Mouse (Mus musculus): ENCODE data around the gene Epn3. TPM values are rescaled to one million over a fixed set of nuclear protein-coding genes. Genes with fewer than 3 reads are reported as not detected.

Epn3 gene
- total and polyA plus RNA-seq, 3 experiments, result 0.04 to 0.19 TPM; not detected in 1

- Histone ChIP-seq H3K27me3 (replicated peaks) (peaks cover 12% of the 10 kb centered on the region), H3K4me2 (ENCODE audit: insufficient read depth, low read depth, poor library complexity, severe bottlenecking) (no peak overlapping the region), H3K9ac (ENCODE audit: insufficient read depth, low read depth) (no peak overlapping the region), H3K9me3 (replicated peaks; ENCODE audit: low read length) (no peaks in the 10 kb centered on the region), H3K36me3 (replicated peaks in 1 of 2; ENCODE audit: control insufficient read depth in 1 of 2, insufficient read depth in 1 of 2, low read length in 1 of 2) (no peaks in the 10 kb centered on the region), H3K27ac (ENCODE audit: insufficient read depth, low read depth) (no peak overlapping the region), H3K79me2 (replicated peaks; ENCODE audit: control insufficient read depth, extremely low read depth, insufficient read depth, poor library complexity, severe bottlenecking) (no peaks in the 10 kb centered on the region), H3K4me1 (ENCODE audit: control insufficient read depth in 1 of 2, insufficient read depth in 2 of 2) (peaks cover 4 to 38% of the 10 kb centered on the region in 2 experiments), H3K4me3 (replicated peaks in 1 of 3; ENCODE audit: low read depth in 2 of 3, low read length in 2 of 3, poor library complexity in 1 of 3) (no peak overlapping the region)
- no peak for DNase-seq (ENCODE audit: extremely low read depth)
- in situ Hi-C loops (cut with MboI; ENCODE audit: low pct_ligation_motif_present, low pct_unique_long_range_greater_than_20kb, low sequenced_read_pairs), result no loop called here
- no peak for TF ChIP-seq CTCF (conservative IDR thresholded peaks at IDR 0.05 in 1 of 2, IDR thresholded peaks at IDR 0.05 in 1 of 2; ENCODE audit: low read depth in 2 of 2, low read length in 2 of 2)
- no peak for TF ChIP-seq GABPA (IDR thresholded peaks at IDR 0.05; ENCODE audit: insufficient replicate concordance, low read depth, low read length)
- no peak for TF ChIP-seq ZNF384 (IDR thresholded peaks at IDR 0.05; ENCODE audit: low read depth, low read length)
- TF ChIP-seq EP300 (IDR thresholded peaks at IDR 0.05; ENCODE audit: low read length), result no peak
- TF ChIP-seq PAX5 (IDR thresholded peaks at IDR 0.05; ENCODE audit: low read length), result no peak
- no peak for TF ChIP-seq JUND (conservative IDR thresholded peaks at IDR 0.05; ENCODE audit: low read depth, low read length)
- no peak for TF ChIP-seq ETS1 (conservative IDR thresholded peaks at IDR 0.05; ENCODE audit: low read depth, low read length)
- TF ChIP-seq MYC (IDR thresholded peaks at IDR 0.05; ENCODE audit: low read depth, low read length), result no peak
- TF ChIP-seq ZKSCAN1 (IDR thresholded peaks at IDR 0.05; ENCODE audit: borderline replicate concordance, low read depth, low read length), result no peak
- no peak for TF ChIP-seq MAX (IDR thresholded peaks at IDR 0.05; ENCODE audit: low read length)
- no peak for TF ChIP-seq SMC3 (IDR thresholded peaks at IDR 0.05; ENCODE audit: low read depth, low read length)
- TF ChIP-seq MXI1 (IDR thresholded peaks at IDR 0.05; ENCODE audit: low read depth, low read length), result no peak
- no peak for TF ChIP-seq ZMIZ1 (IDR thresholded peaks at IDR 0.05; ENCODE audit: low read depth, low read length)
- dilution Hi-C loops (cut with MboI; ENCODE audit: extremely low pct_ligation_motif_present, extremely low pct_unique_long_range_greater_than_20kb, low sequenced_read_pairs), result no loop called here
Measured at GRCm38 (mm10) chr11:94466333-94466855, 33.4 kb downstream of the Epn3 start.

- Histone ChIP-seq H3K9ac (ENCODE audit: insufficient read depth, low read depth) (no peak overlapping the region), H3K4me1 (ENCODE audit: control insufficient read depth in 1 of 2, insufficient read depth in 2 of 2) (peaks cover 0 to 20% of the 10 kb centered on the region in 2 experiments; a peak in 2 of 4 replicates), H3K4me2 (ENCODE audit: insufficient read depth, low read depth, poor library complexity, severe bottlenecking) (no peak overlapping the region), H3K27ac (ENCODE audit: insufficient read depth, low read depth) (no peak overlapping the region), H3K9me3 (replicated peaks; ENCODE audit: low read length) (no peaks in the 10 kb centered on the region), H3K36me3 (replicated peaks in 1 of 2; ENCODE audit: control insufficient read depth in 1 of 2, insufficient read depth in 1 of 2, low read length in 1 of 2) (no peaks in the 10 kb centered on the region), H3K27me3 (replicated peaks) (peaks cover 4% of the 10 kb centered on the region), H3K79me2 (replicated peaks; ENCODE audit: control insufficient read depth, extremely low read depth, insufficient read depth, poor library complexity, severe bottlenecking) (no peaks in the 10 kb centered on the region), H3K4me3 (replicated peaks in 1 of 3; ENCODE audit: low read depth in 2 of 3, low read length in 2 of 3, poor library complexity in 1 of 3) (no peak overlapping the region)
- dilution Hi-C loops (cut with MboI; ENCODE audit: extremely low pct_ligation_motif_present, extremely low pct_unique_long_range_greater_than_20kb, low sequenced_read_pairs), result no loop called here
- DNase-seq (ENCODE audit: extremely low read depth), result no peak
- in situ Hi-C loops (cut with MboI; ENCODE audit: low pct_ligation_motif_present, low pct_unique_long_range_greater_than_20kb, low sequenced_read_pairs), result no loop called here
- TF ChIP-seq BHLHE40 (IDR thresholded peaks at IDR 0.05; ENCODE audit: low read depth, low read length), result no peak
- no peak for TF ChIP-seq ZNF384 (IDR thresholded peaks at IDR 0.05; ENCODE audit: low read depth, low read length)
- TF ChIP-seq IRF4 (IDR thresholded peaks at IDR 0.05; ENCODE audit: low read depth, low read length), result no peak
- TF ChIP-seq ZC3H11A (IDR thresholded peaks at IDR 0.05; ENCODE audit: low read depth, low read length), result no peak
- no peak for TF ChIP-seq MAFK (IDR thresholded peaks at IDR 0.05; ENCODE audit: insufficient replicate concordance, low read length)
- TF ChIP-seq MAZ (IDR thresholded peaks at IDR 0.05; ENCODE audit: low read depth, low read length), result no peak
- TF ChIP-seq UBTF (IDR thresholded peaks at IDR 0.05; ENCODE audit: low read depth, low read length), result no peak
- no peak for TF ChIP-seq NELFE (IDR thresholded peaks at IDR 0.05; ENCODE audit: low read depth, low read length)
- TF ChIP-seq CHD2 (IDR thresholded peaks at IDR 0.05; ENCODE audit: low read length), result no peak
- TF ChIP-seq TBP (conservative IDR thresholded peaks at IDR 0.05; ENCODE audit: low read depth, low read length), result no peak
- no peak for TF ChIP-seq NRF1 (IDR thresholded peaks at IDR 0.05; ENCODE audit: low read depth, low read length)
- no peak for TF ChIP-seq TCF12 (IDR thresholded peaks at IDR 0.05; ENCODE audit: low read depth, low read length)
- no peak for TF ChIP-seq ELF1 (IDR thresholded peaks at IDR 0.05; ENCODE audit: low read depth, low read length)
- no peak for TF ChIP-seq POLR2A (IDR thresholded peaks at IDR 0.05; ENCODE audit: low read depth, low read length)
- TF ChIP-seq RCOR1 (conservative IDR thresholded peaks at IDR 0.05; ENCODE audit: low read depth, low read length), result no peak
Measured at GRCm38 (mm10) chr11:94464170-94464569, 35.6 kb downstream of the Epn3 start.

Measured in CH12.LX (cell line).